Mouse (Mus musculus) embryo, embryonic 10 days (tissue): ENCODE data around the gene Rbm12.
A peak's percentile ranks its signal among the peaks of the same experiment; 100 is the strongest.

ENCODE experiments used
- DNase-seq: peaks from one replicate; pipeline ENCODE4 v3.0.0-alpha.2; 2015; ENCODE audit warnings: low spot score

Gene Rbm12

GRCm38 (mm10) chr2:156079674-156080073 is 32.1 kb downstream of the Rbm12 start:
- no peak for DNase-seq

GRCm38 (mm10) chr2:156079183-156079560 is 32.6 kb downstream of the Rbm12 start:
- DNase-seq, result no peak

GRCm38 (mm10) chr2:156078421-156079182 is 33.2 kb downstream of the Rbm12 start:
- no peak for DNase-seq

- no peak for DNase-seq
Measured at GRCm38 (mm10) chr2:156077461-156077860, 34.3 kb downstream of the Rbm12 start.

GRCm38 (mm10) chr2:156073725-156074124 is 38.1 kb downstream of the Rbm12 start:
- no peak for DNase-seq

GRCm38 (mm10) chr2:156071236-156071635 is 40.5 kb downstream of the Rbm12 start:
- DNase-seq, result no peak

GRCm38 (mm10) chr2:156067916-156068315 is 43.9 kb downstream of the Rbm12 start:
- no peak for DNase-seq

GRCm38 (mm10) chr2:156066126-156066525 is 45.7 kb downstream of the Rbm12 start:
- DNase-seq, result no peak

GRCm38 (mm10) chr2:156065099-156066041 is 46.4 kb downstream of the Rbm12 start, which contains the start of gene Spag4:
Gene Spag4 (plus strand): TSS chr2:156065175.
- peak; percentile 84 for DNase-seq

GRCm38 (mm10) chr2:156052816-156053215 is 59.0 kb downstream of the Rbm12 start, which contains the start of gene Fer1l4:
Gene Fer1l4 (minus strand): TSS chr2:156052947.
- DNase-seq, result no peak

GRCm38 (mm10) chr2:156047929-156048328 is 63.8 kb downstream of the Rbm12 start:
- DNase-seq, result peak; percentile 24

- DNase-seq, result no peak
Measured at GRCm38 (mm10) chr2:156042903-156043302, 68.9 kb downstream of the Rbm12 start.
